Mouse (Mus musculus) testis, adult 2 months (tissue): Measurements from ENCODE around the gene Timp1. TPM values are rescaled to one million over a fixed set of nuclear protein-coding genes. Genes with fewer than 3 reads are reported as not detected.

Source experiments
- H3K27ac ChIP-seq: fragments of 200-500 bp; 2 replicates; pipeline ENCODE4 v1.5.1; 2012; ENCODE audit warnings: low read depth, low read length; ENCODE audit not compliant: control insufficient read depth, insufficient read depth
- H3K27me3 ChIP-seq: fragments of 200-500 bp; 2 replicates; pipeline ENCODE4 v1.6.1; 2012; ENCODE audit warnings: mild to moderate bottlenecking, low read length, moderate library complexity; ENCODE audit not compliant: control insufficient read depth, insufficient read depth
- H3K36me3 ChIP-seq: fragments of 200-500 bp; 2 replicates; pipeline ENCODE4 v1.6.1; 2012; ENCODE audit warnings: mild to moderate bottlenecking, low read length; ENCODE audit not compliant: control insufficient read depth, insufficient read depth
- H3K4me1 ChIP-seq: fragments of 200-500 bp; 2 replicates; pipeline ENCODE4 v1.6.1; 2012; ENCODE audit warnings: low read length; ENCODE audit not compliant: control insufficient read depth, insufficient read depth
- H3K4me3 ChIP-seq: fragments of 200-500 bp; 2 replicates; pipeline ENCODE4 v1.5.1; 2012; ENCODE audit warnings: low read depth, mild to moderate bottlenecking, low read length, moderate library complexity, mixed read lengths; ENCODE audit not compliant: control insufficient read depth
- CTCF ChIP-seq: fragments of 200-500 bp; IDR thresholded peaks from 2 replicates; pipeline ENCODE4 v1.5.1; 2012; ENCODE audit warnings: low read depth, mild to moderate bottlenecking, inconsistent platforms, low read length, moderate library complexity; ENCODE audit not compliant: control insufficient read depth, insufficient read depth, insufficient replicate concordance
- POLR2A ChIP-seq: fragments of 200-500 bp; IDR thresholded peaks from 2 replicates; pipeline ENCODE4 v1.6.1; 2012; ENCODE audit warnings: low read depth, mild to moderate bottlenecking, inconsistent platforms, low read length, moderate library complexity; ENCODE audit not compliant: control insufficient read depth
- polyA plus RNA-seq: library from polyadenylated mRNA; depleted of rRNA; stranded (reverse); fragments of >200 nt; gene quantifications from 2 replicates; pipeline ENCODE4 v1.2.3, GENCODE M21; 2012; rRNA removed

Gene Timp1
- 2.4 and 3.4 TPM in 2 replicates for polyA plus RNA-seq

GRCm38 (mm10) chrX:20869962-20870513 is at the start of gene Timp1:
Gene Timp1 (plus strand): TSS chrX:20870166.
- Histone ChIP-seq H3K4me3 (no peak within 1 kb of the TSS), H3K27ac (no peak within 1 kb of the TSS), H3K36me3 (no peaks in the 10 kb centered on the region), H3K27me3 (no peaks in the 10 kb centered on the region), H3K4me1 (no peaks in the 10 kb centered on the region)
- no peak for TF ChIP-seq POLR2A
- TF ChIP-seq CTCF = no peak

DNA sequence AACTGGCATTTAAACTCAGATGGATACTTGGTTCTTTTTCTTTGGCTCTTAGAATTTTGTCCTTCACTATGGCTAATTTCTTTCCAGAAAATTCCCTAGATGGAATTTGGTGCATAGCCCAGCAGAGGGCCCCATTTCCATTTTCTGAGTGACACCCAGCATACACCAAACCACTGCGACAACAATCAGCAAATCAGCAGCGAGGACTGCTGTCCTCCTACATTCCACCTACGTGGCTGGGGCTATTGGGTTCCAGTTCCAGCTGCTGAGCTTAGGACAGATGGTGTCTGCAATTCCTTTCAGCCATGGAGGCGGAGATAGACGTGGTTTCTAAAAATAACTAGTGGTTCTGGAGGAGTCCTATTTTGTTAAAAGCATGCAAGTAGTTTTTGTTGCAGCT is 41.0 kb upstream of the Timp1 start:
- no peak for TF ChIP-seq POLR2A
- no peak; the same call in 1 of the 2 replicates for TF ChIP-seq CTCF
- H3K36me3 ChIP-seq = no peaks in the 10 kb centered on the region
- no peaks in the 10 kb centered on the region for H3K4me1 ChIP-seq
- H3K4me3 ChIP-seq = no peak overlapping the region
- no peaks in the 10 kb centered on the region for H3K27me3 ChIP-seq
- no peak overlapping the region for H3K27ac ChIP-seq

GRCm38 (mm10) chrX:20847232-20847631 is 22.7 kb upstream of the Timp1 start:
- no peaks in the 10 kb centered on the region; the same call in 1 of the 2 replicates for H3K4me1 ChIP-seq
- H3K27ac ChIP-seq = no peak overlapping the region
- TF ChIP-seq POLR2A = no peak
- TF ChIP-seq CTCF = no peak
- H3K27me3 ChIP-seq = no peaks in the 10 kb centered on the region
- no peak overlapping the region for H3K4me3 ChIP-seq
- H3K36me3 ChIP-seq = no peaks in the 10 kb centered on the region

GRCm38 (mm10) chrX:20847816-20848215 is 22.1 kb upstream of the Timp1 start:
- Histone ChIP-seq H3K27ac (no peak overlapping the region), H3K27me3 (no peaks in the 10 kb centered on the region), H3K4me1 (no peaks in the 10 kb centered on the region; the same call in 1 of the 2 replicates), H3K4me3 (no peak overlapping the region), H3K36me3 (no peaks in the 10 kb centered on the region)
- TF ChIP-seq CTCF (no peak), POLR2A (no peak)

DNA sequence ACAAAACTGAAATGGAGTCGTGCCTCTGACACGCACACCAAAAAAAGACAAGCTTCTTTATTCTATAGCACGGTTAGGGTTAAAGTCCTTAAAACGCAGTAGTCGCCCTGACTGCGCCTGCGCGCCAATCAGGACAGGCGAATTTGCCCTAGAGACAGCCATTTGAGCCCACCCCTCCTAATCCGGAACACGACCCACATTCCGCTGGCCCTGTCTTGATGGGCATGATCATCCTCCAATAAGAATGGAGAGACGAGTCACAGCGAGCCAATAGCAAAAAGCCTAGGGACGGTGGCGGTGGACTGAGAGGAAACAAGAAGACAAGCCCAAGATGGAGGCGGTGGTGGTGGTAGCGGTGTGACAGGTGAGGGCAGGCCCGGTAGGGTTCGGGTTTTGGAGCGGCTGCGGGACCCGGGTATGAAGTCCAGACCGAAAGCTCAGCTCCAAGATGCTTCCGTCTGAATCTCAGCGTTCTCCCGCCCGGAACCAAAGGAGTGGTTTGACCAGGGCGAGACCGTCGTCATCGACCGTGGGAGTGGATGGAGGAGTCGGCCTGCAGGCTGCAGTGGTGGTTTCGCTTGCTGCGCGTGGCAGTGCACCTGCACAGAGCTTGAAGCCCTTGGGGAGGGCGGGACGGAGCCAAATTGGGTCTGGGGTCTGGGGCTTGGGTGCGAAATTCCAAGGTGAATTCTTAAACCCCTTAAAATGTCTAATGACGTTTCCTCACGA is 21.5 kb upstream of the Timp1 start:
- H3K27ac ChIP-seq = peak overlapping the region; percentile 59
- H3K4me3 ChIP-seq = peak overlapping the region; percentile 94
- no peaks in the 10 kb centered on the region; the same call in 1 of the 2 replicates for H3K4me1 ChIP-seq
- no peak for TF ChIP-seq CTCF
- peak; percentile 65 for TF ChIP-seq POLR2A
- H3K36me3 ChIP-seq = no peaks in the 10 kb centered on the region
- H3K27me3 ChIP-seq = no peaks in the 10 kb centered on the region

GRCm38 (mm10) chrX:20853794-20854193 is 16.2 kb upstream of the Timp1 start:
- H3K4me1 ChIP-seq = no peaks in the 10 kb centered on the region
- no peaks in the 10 kb centered on the region for H3K27me3 ChIP-seq
- no peak overlapping the region for H3K27ac ChIP-seq
- no peak for TF ChIP-seq CTCF
- TF ChIP-seq POLR2A = no peak
- H3K36me3 ChIP-seq = no peaks in the 10 kb centered on the region
- no peak overlapping the region for H3K4me3 ChIP-seq

DNA sequence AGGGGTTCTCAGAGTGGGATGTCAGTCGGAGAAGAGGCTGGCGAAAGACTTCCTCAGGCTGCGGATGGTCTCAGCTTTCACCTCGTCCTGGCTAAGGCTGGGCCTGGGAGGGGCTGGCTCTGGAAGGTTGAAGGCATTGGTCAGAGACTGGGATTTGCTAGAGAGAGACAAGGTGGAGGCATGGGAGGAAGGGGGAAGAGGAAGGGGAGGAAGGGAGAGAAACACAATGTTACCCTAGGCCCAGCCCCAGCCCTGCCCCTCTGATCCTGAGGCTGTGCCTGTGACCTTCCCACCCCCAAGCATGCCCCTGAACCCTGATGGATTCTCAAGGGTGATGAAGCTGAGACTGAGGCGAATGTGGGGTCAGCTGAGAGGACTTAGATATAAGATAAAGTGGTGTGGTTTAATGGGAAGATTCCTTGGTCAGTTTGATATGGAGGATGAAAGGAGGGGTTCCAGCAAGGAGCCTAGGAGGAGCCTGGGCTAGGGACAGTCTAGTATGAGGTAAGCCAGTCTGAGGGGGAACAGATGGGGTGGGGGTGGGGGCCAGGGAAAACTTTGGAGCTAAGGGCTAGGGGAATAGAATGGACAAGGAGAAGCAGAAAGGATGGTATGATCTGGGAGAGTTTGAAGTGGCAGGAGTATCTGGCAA is 8.4 kb upstream of the Timp1 start:
- Histone ChIP-seq H3K27ac (no peak overlapping the region), H3K4me3 (no peak overlapping the region), H3K27me3 (no peaks in the 10 kb centered on the region), H3K4me1 (peaks cover 7% of the 10 kb centered on the region), H3K36me3 (no peaks in the 10 kb centered on the region)
- TF ChIP-seq POLR2A (no peak), CTCF (no peak)
